Mouse (Mus musculus) spleen, adult 10 weeks (tissue): ENCODE measurements around the gene Mapk8ip3. TPM values are rescaled to one million over a fixed set of nuclear protein-coding genes. Genes with fewer than 3 reads are reported as not detected.

Experiments
- polyA plus RNA-seq: library from polyadenylated mRNA; stranded (reverse); fragments of 350-450 nt; fragmentation: Illumina TruSeq; extraction: RNeasy Lipid Tissue Mini Kit (QIAGEN cat#74804); gene quantifications from one replicate; pipeline ENCODE4 v1.2.3, GENCODE M21; 2015; ENCODE audit warnings: low replicate concordance; ENCODE audit not compliant: insufficient read depth

Gene Mapk8ip3
- 68.1 TPM for polyA plus RNA-seq

DNA sequence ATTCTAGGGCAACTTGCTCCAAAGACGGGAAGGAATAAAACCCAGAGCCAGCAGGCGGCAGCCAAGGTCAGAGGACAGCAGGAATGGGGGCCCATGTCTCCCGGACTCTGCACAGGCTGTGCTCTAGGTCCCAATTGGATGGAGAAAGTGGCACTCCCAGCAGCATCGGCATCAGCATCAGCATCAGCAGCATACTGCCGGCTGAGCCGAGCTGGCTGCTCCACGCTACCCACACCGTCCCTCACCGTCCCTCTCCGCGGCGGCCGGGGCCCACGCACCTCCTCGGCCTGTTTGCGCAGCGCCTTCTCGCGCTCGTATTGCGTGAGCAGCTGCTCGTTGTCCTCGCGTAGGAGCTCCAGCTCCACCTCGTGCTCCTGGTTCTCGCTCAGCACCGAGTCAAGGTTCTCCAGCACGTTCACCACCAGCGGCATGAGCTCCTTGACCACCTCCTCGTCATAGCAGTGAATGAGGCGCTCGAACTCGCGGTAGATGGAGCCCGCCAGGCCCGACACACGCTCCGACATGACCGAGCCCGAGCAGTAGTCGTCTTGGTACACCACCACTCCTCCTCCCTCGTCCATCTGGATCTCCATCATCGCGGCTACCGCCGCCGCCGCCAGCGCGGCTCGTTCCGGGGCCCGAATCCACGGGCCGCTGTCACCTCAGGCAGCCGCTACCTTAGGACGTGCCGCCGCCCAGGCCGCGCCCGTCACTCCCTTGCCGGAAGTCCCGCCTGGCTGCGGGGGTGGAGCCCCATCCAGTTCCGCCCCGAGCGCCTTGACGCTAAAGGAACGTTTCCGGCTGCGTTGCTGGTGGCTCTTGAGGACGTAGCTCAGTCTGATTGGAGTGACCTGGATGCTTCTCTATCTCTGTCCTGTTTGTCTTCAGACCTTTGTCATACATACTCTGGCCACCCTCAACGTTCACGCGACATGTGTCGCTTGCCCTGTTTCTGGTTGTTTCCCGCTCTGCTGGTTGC is at the start of gene Mapk8ip3:
Gene Mapk8ip3, minus strand, starts transcription at position 719 of the 979 bp plus-strand sequence.

DNA sequence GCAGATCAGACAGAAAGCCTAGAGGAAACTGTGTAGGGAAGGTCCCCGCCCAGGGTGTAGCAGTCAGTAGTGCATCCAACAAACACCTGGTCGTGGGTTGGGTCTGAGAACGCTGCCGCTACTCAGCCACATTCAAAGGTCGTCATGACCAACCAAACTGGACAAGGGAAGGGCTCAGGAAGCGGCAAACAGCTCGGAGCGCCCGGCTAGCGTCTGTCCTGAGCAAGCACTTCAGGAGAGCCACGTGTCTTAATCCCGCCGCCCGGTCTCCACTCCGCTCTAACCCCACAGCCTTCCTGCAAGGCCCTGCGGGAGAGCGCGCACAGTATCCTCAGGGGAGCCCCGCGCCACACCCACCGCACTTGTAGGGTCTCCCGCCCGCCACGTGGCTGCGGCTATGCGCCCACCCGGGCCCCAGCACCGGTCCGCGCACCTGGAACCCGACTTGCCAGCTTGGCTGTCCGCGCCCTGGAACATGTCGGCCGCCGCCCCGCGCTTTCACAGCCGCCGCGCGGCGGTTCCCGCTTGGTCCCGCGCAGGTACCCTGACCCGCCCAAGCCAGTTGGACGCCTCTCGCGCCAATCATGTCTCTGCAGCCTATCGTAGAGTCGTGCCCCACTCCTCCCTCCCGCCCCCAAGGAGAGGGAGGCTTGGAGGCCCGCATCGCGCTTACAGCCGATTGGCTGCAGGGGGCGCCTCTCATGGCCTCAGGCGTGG is 23.5 kb upstream of the Mapk8ip3 start, which contains the start of gene Jpt2:
Gene Jpt2, minus strand, starts transcription at position 555 of the 717 bp plus-strand sequence.

DNA sequence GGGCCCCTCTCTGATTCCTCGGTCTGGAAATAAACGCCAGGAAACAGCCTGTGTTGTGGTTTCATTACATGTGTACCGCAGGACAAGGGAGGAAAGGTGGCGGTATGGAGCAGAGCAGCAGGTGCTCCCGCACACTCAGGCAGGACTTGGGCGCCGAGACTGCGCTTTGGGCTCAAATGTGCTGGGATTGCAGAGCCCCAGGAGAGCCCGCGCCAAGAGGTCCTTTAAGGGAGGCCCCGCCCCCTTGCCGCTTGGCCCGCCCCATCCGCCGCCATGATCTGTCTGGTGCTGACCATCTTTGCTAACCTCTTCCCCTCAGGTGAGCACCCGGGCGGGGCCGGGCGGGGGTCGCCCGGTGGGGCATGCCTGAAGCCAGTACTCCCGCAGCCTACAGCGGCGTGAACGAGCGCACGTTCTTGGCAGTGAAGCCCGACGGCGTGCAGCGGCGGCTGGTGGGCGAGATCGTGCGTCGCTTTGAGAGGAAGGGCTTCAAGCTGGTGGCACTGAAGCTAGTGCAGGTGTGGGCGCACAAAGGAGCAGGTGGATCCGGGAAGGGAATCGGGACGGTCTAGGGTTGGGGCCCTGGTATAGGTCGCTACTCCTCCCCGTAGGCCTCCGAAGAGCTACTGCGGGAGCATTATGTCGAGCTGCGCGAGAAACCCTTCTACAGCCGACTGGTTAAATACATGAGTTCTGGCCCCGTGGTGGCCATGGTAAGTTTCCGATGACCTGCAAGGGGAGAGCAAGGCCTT is 40.4 kb downstream of the Mapk8ip3 start, which contains the start of gene Nme3:
Gene Nme3, plus strand, starts transcription at position 260 of the 752 bp plus-strand sequence.

DNA sequence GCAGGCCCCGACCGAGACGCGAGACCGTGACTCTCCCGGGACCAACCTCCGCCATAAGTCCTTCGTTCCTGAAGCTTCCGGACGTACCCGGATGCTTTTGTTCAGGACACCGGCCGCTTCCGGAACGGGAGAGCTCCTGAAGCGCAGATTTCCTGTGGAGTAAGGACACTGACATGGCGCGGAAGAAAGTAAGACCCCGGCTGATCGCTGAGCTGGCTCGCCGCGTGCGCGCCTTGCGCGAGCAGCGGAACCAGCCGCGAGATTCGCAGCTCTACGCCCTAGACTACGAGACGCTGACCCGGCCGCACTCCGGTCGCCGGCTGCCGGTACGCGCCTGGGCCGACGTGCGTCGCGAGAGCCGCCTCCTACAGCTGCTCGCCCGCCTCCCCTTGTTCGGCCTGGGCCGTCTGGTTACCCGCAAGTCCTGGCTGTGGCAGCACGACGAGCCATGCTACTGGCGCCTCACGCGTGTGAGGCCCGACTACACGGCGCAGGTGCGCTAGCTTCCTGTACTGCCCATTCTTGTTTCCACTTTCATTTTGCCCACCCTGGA is 41.7 kb downstream of the Mapk8ip3 start, which contains the start of the genes Eme2 and Mrps34:
Gene Eme2, minus strand, starts transcription at position 93 of the 553 bp plus-strand sequence.
Gene Mrps34, plus strand, starts transcription at position 122 of the 553 bp plus-strand sequence.

DNA sequence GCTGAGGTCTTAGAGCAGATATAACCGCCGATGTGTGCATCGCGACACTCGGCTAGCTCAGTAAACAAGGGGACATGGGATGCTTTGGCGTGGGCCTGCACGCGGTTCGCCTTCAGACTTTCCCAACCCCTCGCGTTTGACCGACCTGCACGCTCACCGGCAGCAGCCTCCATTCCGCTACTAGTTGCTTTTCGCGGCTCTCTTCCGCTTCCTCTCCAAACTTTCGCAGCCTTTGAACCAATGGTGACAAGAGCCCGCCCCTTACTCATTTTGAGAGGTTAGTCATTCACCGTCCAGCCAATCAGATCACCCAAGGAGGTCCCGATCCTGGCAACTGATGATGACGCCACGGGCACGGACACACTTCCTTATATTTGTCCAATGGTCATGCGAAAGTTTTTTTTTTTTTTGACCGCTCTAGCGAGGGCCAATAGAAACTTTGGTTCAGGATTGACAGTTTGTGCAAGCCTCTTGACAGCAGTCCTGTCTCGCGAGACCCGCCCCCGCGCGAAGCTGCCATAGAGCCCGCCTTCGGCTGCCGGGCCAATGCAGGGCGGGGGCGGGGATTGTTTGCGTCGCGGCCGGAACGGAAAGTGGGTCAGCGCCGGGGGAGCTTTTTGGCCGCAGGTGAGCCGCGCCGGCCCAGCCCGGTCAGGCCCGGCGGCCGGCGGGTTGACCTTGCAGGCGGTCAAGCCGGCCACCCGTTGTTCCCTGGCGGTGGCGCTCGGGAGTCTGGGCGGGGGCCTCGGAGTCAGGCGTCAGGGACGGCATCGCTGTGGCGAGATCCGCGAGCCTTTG is 50.4 kb downstream of the Mapk8ip3 start, which contains the start of the genes Nubp2 and Spsb3:
Gene Nubp2, minus strand, starts transcription at position 216 of the 798 bp plus-strand sequence.
Gene Spsb3, plus strand, starts transcription at position 510 of the 798 bp plus-strand sequence.

DNA sequence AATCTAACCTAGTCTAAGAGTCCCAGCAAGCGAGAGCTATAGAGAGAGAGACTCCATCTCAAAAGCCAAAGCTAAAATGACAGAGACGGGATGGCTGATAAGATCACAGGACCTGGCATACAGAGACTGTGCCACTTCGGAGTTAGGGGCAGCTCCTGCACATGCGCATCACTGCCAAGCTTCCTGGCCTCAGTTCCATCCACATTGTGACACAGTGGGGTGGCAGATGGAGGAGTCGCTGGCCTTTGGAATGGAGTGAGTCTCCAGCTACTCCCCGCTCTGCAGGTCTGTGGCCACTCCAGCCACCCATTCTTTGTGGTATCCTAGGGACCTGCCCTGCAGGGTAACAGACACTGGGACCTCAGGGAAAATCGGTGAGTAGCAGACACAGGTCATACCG is 71.0 kb downstream of the Mapk8ip3 start, which contains the start of gene Igfals:
Gene Igfals, plus strand, starts transcription at position 222 of the 400 bp plus-strand sequence.

DNA sequence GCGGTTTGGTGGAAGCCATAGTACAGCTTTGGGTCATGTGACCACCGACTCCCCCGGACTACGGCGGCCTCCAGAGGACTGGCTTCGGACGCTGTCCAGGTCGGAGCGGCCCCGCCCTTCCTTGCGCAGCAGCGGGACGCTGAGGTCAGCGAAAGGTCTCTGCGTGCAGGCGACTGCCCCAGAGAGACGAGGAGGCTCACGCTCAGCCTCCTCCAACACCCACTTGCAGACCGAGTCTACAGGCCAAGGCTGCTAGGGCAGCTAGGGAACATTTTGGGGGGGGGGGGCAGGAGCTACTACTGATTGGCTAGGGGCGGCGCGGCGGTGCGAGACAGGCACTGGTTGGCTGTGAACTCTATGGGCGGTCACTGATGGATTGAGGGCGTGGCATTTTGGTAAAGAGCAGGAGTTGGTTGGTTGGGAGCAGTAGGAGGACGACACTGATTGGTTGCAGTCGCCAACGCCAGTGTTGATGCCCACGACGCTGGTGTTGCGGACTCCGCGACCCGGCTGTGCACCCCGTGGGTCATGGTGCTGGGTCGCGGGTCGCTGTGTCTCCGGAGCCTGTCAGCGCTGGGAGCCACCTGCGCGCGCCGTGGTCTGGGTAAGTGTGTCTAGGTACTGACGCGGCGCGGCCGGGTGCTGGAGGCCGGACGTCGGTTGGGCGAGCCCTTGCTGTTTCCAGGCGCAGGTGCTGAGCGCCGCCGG is 86.6 kb downstream of the Mapk8ip3 start, which contains the start of gene Fahd1:
Gene Fahd1, minus strand, starts transcription at position 300 of the 708 bp plus-strand sequence.

Other genes with a start within 250 kb of the Mapk8ip3 start
- gene Syngr3, start 247.0 kb downstream of the Mapk8ip3 start, polyA plus RNA-seq, result not detected
- 16.0 TPM for gene Gfer, start 240.8 kb downstream of the Mapk8ip3 start, polyA plus RNA-seq
- 4.3 TPM for gene Noxo1, start 240.7 kb downstream of the Mapk8ip3 start, polyA plus RNA-seq
- 8.7 TPM for gene Tbl3, start 229.3 kb downstream of the Mapk8ip3 start, polyA plus RNA-seq
- gene Rnf151, start 218.9 kb downstream of the Mapk8ip3 start, polyA plus RNA-seq, result not detected
- 1,280 TPM for gene Rps2, start 218.9 kb downstream of the Mapk8ip3 start, polyA plus RNA-seq
- gene Ndufb10, start 212.5 kb downstream of the Mapk8ip3 start, polyA plus RNA-seq, result 148 TPM
- gene Rpl3l, start 209.2 kb downstream of the Mapk8ip3 start, polyA plus RNA-seq, result not detected
- 62.1 TPM for gene Msrb1, start 200.3 kb downstream of the Mapk8ip3 start, polyA plus RNA-seq
- gene Hs3st6, start 184.0 kb downstream of the Mapk8ip3 start, polyA plus RNA-seq, result not detected
- gene Meiob, start 132.7 kb downstream of the Mapk8ip3 start, polyA plus RNA-seq, result 0.51 TPM
- gene Hagh, start 96.8 kb downstream of the Mapk8ip3 start, polyA plus RNA-seq, result 62.0 TPM
- gene Fahd1, start 86.6 kb downstream of the Mapk8ip3 start, polyA plus RNA-seq, result 9.4 TPM
- 0.36 TPM for gene Igfals, start 71.0 kb downstream of the Mapk8ip3 start, polyA plus RNA-seq
- 30.4 TPM for gene Nubp2, start 50.6 kb downstream of the Mapk8ip3 start, polyA plus RNA-seq
- gene Spsb3, start 50.3 kb downstream of the Mapk8ip3 start, polyA plus RNA-seq, result 12.0 TPM
- 12.4 TPM for gene Eme2, start 41.9 kb downstream of the Mapk8ip3 start, polyA plus RNA-seq
- 18.6 TPM for gene Mrps34, start 41.9 kb downstream of the Mapk8ip3 start, polyA plus RNA-seq
- gene Nme3, start 40.5 kb downstream of the Mapk8ip3 start, polyA plus RNA-seq, result 14.5 TPM
- gene Jpt2, start 23.7 kb upstream of the Mapk8ip3 start, polyA plus RNA-seq, result 50.0 TPM
- gene Cramp1l, start 78.8 kb upstream of the Mapk8ip3 start, polyA plus RNA-seq, result 25.7 TPM
- 42.9 TPM for gene Ift140, start 79.1 kb upstream of the Mapk8ip3 start, polyA plus RNA-seq
- 19.4 TPM for gene Tmem204, start 146.6 kb upstream of the Mapk8ip3 start, polyA plus RNA-seq
- 20.8 TPM for gene Telo2, start 179.0 kb upstream of the Mapk8ip3 start, polyA plus RNA-seq
- gene Ptx4, start 183.8 kb upstream of the Mapk8ip3 start, polyA plus RNA-seq, result not detected
- 21.3 TPM for gene Clcn7, start 196.4 kb upstream of the Mapk8ip3 start, polyA plus RNA-seq
- not detected for gene Ccdc154, start 225.5 kb upstream of the Mapk8ip3 start, polyA plus RNA-seq
- not detected for gene Gm38655, start 238.5 kb upstream of the Mapk8ip3 start, polyA plus RNA-seq
- gene BC003965, start 247.6 kb upstream of the Mapk8ip3 start, polyA plus RNA-seq, result 15.8 TPM